Mouse (Mus musculus) adrenal gland (tissue): ENCODE measurements around the gene Ptgds.

Experiments
- intact Hi-C: fragments of 180-260 bp; cut with DNase I; formaldehyde crosslinking; loops from one replicate; pipeline ENCODE4 v1.15.1; 2025
- long read RNA-seq, 2 experiments: library from polyadenylated mRNA; unstranded; transcript quantifications; one replicate each; pipeline ENCODE4 v2.0.0; 2020; ENCODE audit warnings: borderline replicate concordance in 1 of 2; ENCODE audit not compliant: insufficient replicate concordance in 1 of 2

The Ptgds gene
- long read RNA-seq, experiment 1, partial matches to known transcripts: 0 of 1 reads
- long read RNA-seq, experiment 1, other reads (novel, unspliced or antisense): 0 of 1 reads
- long read RNA-seq, experiment 2, partial matches to known transcripts: 0 of 1 reads
- long read RNA-seq, experiment 2, other reads (novel, unspliced or antisense): 0 of 1 reads

- intact Hi-C loops: no loop called here
Measured at GRCm38 (mm10) chr2:25469969-25470368, at the start of gene Ptgds. TSS of gene Ptgds (minus strand) at chr2:25470046.

- intact Hi-C loops: no loop called here
Measured at GRCm38 (mm10) chr2:25509912-25510311, 40.1 kb upstream of the Ptgds start.

DNA sequence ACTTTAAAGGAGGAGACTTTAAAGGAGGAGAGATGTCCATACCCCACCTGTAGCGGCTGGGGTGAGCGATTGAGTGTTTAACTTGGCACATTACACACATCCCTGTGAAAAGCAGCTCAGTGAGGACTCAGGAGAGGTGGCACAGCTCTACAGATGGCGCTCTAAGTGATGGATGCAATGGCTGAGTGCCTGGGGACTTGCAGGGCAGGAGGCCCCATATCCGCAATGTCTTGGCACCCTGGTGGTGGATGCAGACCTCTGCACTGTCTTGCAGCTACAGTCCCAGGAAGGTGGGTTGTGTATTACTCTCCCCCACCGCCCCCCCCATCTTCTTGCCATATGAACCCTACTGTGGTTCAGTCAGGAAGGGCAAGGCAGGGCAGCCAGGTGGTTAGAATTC, 37.1 kb upstream of the Ptgds start:
- intact Hi-C loops: loop anchor here (2.0 kb wide), 1 partner anchor 44 kb away; no protein-coding TSS in a partner anchor

DNA sequence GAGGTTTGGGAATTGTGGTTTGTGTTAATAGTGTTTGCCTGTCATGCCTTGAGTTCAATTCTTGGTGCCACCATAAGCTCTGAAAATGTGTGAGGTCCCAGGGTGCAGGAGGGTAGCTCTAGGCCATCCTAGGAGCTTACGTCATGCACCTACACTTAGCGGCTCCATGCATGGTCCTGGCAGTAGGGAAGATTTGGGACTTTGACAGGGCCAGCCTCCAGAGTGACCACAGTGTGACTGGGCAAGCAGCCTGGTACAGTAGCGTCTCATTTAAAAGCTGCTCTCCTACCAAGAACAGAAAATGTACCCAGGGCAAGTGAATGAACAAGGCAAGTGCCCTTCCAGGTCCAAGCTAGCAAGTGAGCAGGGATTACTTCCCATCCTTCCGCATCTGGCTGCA, 36.0 kb upstream of the Ptgds start:
- intact Hi-C loops: loop anchor here (2.0 kb wide), 1 partner anchor 45 kb away; no protein-coding TSS in a partner anchor

GRCm38 (mm10) chr2:25505000-25505399, 35.2 kb upstream of the Ptgds start:
- intact Hi-C loops: no loop called here

- intact Hi-C loops: no loop called here
Measured at GRCm38 (mm10) chr2:25504538-25504937, 34.7 kb upstream of the Ptgds start.

DNA sequence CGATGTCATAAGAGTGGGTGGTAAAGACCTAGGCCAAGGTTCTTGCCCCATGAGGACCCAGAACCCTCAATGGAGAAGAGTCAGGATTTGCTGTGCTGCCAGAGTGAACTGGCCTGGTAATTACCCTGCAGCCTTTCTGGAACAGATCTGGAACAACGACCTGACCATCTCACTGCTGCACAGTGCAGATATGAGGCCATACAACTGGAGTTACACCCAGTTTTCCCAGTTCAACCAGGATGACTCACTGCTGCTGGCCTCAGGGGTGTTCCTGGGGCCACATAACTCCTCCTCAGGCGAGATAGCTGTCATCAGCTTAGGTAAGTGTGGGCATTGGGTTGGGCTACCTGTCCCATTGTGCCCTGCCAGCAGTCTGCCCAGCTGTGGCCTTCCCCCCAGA, 32.9 kb upstream of the Ptgds start:
- intact Hi-C loops: no loop called here

DNA sequence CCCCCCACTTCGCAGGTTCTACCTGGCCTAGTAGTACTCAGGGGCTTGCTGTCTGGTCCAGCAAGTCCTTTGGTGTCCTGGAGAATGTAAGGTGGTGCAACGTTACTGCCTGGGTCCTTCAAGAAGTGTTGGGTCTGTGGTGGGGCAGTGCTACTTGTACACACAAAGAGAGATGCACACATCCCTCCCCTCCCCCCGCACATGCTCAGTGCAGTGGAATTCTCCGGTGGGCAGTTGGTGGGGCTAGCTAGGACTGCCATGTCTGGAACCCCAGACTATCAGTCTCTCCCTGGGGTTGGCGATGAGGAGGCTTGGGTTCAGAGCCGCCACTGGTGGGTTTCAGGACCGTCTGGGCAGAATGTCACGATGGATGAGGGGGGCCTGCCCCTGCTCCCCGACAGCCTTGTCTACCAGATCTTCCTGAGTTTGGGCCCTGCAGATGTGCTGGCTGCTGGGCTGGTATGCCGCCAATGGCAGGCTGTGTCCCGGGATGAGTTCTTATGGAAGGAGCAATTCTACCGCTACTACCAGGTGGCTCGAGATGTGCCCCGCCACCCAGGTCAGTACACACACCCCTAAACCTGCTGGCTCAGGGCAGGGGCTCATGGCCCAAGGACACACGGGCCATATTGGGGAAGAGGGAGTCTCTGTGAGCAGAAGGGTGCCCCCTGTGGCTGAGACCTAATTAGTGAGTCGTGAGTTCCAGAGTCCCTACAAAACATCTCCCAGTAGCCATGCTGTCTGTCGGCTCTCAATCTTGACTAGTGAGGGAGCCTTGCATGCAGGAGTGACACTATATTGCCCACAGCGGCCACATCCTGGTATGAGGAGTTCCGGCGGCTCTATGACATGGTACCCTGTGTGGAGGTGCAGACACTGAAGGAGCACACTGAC, 32.0 kb upstream of the Ptgds start, which contains the start of gene C8g:
Gene C8g (minus strand): TSS at position 127 of the 894 bp plus-strand sequence.
- intact Hi-C loops: no loop called here

- intact Hi-C loops: no loop called here
Measured at GRCm38 (mm10) chr2:25500576-25501405, 30.9 kb upstream of the Ptgds start, which contains the start of gene Fbxw5. TSS of gene Fbxw5 (plus strand) at chr2:25500750.

DNA sequence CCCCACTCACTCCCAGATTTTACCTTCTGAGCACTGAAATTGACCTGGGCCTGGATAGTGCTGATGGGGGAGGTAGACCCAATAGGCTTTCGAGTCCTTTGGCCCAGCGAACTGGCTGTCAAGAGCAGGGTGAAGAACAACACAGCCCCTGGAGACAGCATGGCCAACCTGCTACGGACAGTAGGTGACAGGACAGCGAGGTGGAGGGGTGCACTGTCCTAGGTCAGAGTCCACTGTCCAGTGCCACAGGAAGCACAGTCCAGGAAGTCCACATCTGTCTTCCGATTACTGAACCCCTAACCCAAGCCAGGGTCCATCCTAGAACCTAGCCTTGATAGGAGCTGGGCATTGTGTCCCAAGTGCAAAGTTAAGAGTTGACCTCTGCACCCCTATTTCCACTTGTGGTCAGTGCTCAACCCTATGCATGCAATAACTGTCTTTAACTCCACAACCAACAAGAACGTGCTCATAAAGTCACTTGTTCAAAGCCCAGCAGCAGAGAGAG, 30.3 kb upstream of the Ptgds start:
- intact Hi-C loops: no loop called here

GRCm38 (mm10) chr2:25498622-25499478, 29.0 kb upstream of the Ptgds start:
- intact Hi-C loops: loop anchor here (5.0 kb wide), 1 partner anchor 77 kb away; the partner anchor contains the start of gene Fut7

- intact Hi-C loops: loop anchor here (5.0 kb wide), 1 partner anchor 76 kb away; the partner anchor contains the start of gene Fut7
Measured at GRCm38 (mm10) chr2:25497846-25498575, 28.2 kb upstream of the Ptgds start.

GRCm38 (mm10) chr2:25496462-25496861, 26.6 kb upstream of the Ptgds start:
- intact Hi-C loops: loop anchor here (5.0 kb wide), 1 partner anchor 74 kb away; the partner anchor contains the start of gene Fut7

DNA sequence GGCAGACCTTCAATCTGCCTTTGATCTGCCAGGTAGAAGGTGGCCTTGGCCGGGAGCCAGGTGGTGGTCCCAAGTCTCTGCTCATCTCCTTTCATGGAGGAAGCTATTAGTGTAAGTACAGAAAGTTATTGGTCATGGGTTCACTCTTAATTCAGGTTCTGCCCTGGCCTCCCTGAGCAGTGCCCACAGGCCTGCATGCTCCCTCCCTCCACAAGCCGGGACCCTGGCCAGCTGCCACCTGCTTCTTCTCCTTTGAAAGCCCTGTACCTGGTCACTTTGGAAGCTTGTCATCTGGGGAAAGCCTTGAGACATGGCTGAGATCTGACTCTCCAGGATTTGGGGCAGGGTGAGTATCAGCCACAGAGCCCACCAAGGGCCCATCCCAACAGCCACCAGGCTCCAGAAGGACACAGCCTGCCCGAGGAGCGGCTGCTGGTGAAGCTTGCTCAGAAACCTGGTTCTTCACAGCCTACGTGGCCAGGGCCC, 23.7 kb upstream of the Ptgds start, which contains the start of gene Lcn12:
Gene Lcn12 (minus strand): TSS at position 436 of the 486 bp plus-strand sequence.
- intact Hi-C loops: no loop called here

GRCm38 (mm10) chr2:25492988-25493387, 23.1 kb upstream of the Ptgds start:
- intact Hi-C loops: no loop called here

- intact Hi-C loops: no loop called here
Measured at GRCm38 (mm10) chr2:25488671-25489068, 18.8 kb upstream of the Ptgds start.

DNA sequence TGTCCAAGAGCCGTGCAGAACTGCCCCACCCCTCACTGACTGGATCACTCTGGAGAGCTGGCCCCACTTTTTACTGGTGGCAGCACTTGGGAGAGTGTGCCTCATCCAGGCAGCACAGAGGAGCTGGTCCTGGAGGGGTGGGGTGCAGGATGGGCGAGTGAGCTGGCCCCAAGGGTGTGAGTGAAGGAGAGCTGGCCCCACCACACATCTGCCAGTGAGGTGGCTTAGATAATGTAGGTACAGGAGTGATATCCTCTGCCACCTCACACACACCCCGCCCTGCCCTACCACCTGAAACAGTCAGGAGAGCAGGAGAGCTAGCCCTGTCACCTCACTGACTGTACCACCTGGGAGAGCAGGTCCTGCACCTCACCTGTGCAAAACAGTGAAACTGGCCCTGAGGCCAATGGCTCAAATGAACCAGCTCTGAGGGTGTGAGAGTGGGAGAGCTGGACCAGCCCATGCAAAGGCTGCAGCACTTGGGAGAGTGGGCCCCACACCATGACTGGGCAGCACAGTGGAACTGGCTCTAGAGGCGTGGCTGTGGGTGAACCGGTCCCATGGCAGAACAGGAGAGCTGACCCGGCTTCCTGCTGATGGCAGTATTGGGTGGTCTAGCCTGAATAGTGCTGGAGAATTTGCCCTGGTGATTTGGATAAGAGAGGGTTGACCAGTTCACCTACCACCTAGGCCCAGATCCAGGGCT, 18.3 kb upstream of the Ptgds start:
- intact Hi-C loops: no loop called here

GRCm38 (mm10) chr2:25484901-25485647, 15.2 kb upstream of the Ptgds start:
- intact Hi-C loops: no loop called here
